Mouse (Mus musculus) 416B (cell line): Measurements from ENCODE around the gene Rsf1.

Experiments
- DNase-seq: peaks from one replicate; pipeline ENCODE4 v3.0.0; 2011; ENCODE audit warnings: low read depth

The Rsf1 gene

DNA sequence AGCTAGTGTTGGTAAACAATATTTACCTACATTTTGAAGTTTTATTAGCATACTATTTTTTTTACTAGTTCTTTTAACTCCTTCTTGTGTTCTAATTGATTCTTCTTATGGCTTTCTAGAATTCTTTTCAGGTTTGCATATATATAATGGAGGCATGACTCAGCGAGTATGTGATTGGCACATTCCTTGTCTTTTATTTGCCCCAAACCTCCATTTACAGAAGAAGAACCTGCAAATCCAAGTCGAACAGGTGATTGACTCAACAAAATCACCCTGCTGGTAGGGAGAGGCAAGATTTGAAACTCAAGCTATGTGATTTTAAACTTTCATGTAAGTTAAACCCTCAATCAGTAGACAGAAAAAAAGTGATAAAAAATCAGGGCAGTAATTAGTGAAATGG, 51.6 kb downstream of the Rsf1 start:
- no peak for DNase-seq

DNA sequence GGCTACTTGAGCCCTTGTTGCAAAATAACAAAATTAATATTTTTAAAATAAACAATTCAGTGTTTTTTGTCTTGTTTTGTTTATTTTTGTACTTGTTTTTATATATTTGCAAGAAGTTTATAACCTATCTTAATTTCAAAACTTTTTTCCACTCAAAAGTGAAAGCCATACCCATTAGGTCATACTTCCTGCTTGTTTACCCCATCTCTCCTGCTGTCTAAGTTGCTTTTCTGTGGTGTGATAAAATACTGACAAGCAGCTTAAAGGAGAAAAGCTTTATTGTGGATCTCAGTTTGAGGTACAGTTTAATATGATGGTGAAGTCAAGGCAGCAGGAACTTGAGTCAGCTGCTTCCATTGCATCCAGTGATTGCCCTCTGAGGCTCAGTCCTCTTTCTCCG, 53.2 kb downstream of the Rsf1 start:
- DNase-seq: no peak

- no peak for DNase-seq
Observed at GRCm38 (mm10) chr7:97645060-97645459, 65.4 kb downstream of the Rsf1 start.

DNA sequence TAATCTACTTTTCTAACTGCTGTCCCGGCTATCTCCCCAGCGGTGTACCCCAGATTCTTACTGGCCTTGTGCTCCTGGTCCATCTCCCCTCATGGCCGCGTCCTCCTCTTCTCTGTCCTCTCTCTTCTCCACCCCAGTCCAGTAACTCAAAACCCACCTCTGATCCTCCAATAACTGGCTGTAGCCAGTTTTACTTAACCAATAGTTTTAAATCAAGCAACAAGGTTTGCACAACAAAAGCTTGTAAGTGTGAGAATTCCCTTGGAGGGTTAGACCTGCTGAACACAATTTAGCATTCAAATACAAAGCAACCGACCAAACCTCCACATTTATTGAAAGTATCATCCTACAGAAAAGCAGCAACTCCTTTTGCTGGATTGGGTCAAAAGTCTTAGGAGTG, 68.0 kb downstream of the Rsf1 start:
- DNase-seq: no peak

DNA sequence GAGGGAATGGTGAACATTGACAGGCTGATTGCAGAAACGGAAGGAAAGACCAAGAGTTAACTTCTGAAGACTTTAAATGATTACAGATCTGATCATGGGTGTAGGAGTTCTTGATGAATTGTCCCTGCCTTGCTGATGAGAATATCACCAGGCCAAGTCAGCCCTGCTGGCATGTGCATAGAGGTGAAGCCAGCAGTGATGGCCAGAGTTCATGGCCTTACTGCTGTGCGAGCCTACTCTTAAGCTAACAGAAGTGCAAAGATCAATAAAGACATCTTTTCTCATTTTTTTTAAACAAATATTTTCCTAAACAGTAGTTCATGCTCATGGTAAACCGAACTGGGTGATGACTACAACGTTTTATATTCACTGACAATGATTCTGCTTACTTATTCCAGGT, 71.0 kb downstream of the Rsf1 start:
- DNase-seq: no peak

GRCm38 (mm10) chr7:97656144-97656543, 76.5 kb downstream of the Rsf1 start:
- DNase-seq: peak; percentile 29

DNA sequence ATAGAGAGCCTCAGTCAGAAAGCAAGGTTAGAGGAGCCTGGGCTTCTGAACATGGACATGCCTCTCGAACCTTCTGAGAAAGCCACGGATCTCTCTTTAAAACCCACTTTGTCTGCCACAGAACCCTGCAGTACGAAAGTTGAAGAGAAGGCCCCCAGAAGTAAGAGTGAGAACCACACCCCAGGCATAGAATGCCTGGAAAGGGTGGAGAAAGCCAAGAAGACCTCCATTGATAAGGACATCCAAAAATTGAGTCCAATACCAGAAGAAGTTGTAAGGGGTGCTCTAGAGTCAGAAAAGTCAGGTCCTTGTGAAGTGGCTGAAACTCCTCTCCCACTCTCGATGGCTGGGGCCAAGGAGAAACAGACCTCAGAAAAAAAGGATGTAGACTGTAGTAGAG, 81.9 kb downstream of the Rsf1 start:
- DNase-seq: no peak

GRCm38 (mm10) chr7:97679239-97679638, 99.5 kb downstream of the Rsf1 start:
- peak; percentile 59 for DNase-seq

DNA sequence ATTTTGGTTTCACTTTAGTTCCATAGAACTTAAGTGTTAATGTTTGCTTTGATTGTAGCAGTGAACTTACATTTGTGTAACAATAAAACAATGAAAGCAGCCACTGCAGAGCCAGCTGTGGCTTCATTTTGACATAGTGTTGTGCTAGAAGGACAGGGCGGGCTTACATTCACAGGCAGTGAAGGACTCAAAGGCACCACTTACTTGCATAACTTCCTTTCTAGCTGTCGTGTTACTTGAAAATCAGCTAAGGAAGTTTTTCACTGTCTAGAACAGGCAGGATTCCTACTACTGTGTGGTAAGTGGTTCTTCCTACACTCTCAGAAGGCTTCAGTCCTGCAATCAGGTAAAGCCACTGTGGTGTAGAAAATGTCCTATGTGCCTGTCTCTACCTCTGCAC, 108.1 kb downstream of the Rsf1 start:
- DNase-seq: peak; percentile 65

DNA sequence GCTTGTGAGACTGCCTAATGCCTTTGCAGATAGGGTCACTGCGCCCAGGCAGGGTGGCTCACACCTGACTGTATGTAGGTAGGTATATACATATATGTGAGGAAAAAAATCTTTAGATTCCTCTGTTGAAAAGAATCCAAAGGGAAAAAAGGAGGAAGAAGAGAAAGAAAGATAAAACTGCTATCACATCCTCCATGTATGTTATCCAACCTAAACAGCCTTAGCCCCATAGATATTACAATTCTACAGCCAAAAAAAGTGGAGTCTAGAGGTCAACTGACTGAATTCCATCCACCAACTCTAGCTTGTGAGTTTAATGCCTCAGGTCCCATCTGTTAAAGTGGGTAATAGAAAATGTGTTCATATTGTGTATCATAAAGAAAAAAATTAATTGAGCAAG, 115.8 kb downstream of the Rsf1 start:
- DNase-seq: no peak

GRCm38 (mm10) chr7:97696133-97696505, 116.4 kb downstream of the Rsf1 start:
- no peak for DNase-seq

GRCm38 (mm10) chr7:97696506-97697254, 117.0 kb downstream of the Rsf1 start, which contains the start of gene Clns1a:
Gene Clns1a (plus strand): TSS chr7:97696634.
- DNase-seq: peak; percentile 95

DNA sequence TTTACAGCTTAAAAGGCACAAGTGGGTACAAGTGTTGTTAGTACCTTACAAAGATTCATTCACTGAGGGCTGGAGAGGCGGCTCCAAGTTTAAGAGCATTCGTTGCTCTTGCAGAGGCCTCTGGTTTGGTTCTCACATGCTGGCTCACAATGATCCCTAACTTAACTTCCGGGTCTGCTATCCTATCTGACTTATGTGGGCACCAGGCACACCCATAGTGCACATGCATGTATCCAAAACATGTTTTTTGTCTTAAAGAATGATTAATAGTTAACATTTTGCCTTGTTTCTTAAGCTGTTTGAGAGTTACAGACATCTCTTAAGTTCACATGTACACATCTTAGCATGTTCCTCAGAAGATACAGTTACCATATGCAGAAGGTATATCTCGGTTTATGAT, 120.5 kb downstream of the Rsf1 start:
- no peak for DNase-seq

DNA sequence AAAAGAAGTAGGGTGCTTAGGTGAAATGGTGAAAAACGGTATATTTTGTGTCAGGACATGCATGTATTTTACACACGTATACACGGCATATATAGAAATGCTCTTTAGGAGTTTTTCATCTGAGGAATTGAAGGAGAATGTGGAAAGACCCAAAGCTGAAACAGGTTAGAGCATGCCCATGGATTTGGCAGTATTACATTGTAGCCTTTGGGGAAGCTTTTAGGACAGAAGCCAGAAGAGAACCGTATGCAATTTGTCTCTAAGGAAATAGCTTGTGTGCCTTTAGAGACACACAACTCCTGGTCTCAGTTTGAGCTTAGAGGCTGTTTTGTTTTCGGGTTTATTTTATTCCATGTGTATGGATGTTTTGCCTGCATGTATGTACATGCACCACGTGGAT, 121.4 kb downstream of the Rsf1 start:
- no peak for DNase-seq

DNA sequence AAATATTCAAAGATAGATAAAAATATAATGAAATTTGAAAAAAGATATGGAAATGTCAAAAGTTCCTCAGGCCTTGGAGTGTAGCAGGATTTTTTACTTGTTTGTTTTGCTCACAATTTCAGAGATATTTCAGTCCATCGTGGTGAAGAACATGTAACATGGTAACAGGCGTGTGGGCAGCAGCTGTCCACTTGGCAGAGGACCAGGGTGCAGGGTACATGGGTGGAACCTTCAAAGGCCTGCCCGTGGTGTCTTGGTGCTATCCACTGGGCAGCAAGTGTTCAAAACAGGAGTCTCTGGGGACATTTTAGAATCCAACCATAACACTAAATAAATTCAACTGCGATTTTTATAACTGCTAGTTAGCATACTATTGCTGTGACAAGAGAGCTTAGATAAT, 127.4 kb downstream of the Rsf1 start:
- DNase-seq: no peak

DNA sequence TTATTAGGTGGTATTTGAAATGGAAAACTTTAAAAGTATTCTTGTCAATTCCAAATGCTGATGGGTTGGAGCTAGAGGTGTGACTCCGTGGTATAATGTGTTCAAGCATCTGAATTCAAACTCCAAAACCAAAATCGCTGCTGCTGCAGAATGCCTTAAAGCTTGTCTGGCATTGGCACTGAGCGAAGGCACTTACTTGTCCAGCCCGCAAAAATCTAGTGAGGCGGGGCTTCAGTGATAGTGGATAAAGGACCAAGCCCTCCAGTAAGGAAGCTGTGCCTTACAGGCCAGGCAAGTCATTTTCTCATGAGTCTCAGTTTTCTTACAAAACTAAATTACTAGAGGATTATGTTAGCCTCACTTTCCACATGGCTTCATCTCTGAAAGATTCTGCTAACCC, 128.1 kb downstream of the Rsf1 start:
- DNase-seq: no peak

DNA sequence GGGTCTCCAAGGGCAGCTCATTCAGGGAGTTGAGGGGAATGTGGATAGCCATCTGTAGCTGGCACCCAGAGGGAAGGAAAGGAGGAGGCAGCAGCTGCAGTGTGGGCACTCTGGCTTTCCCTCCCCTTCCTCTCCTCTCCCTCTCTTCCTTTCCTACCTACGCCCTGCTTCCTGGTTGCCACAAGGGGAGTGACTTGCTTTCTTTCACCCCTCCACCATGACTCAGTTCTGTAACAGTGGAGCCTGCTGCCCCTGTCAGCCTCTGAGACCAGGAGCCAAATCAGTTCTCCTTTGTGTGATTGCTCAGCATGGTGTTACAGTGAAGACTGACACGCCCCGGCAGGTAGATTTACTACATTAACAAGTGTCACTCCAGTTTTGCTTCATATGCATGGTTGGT, 129.5 kb downstream of the Rsf1 start:
- peak; percentile 83 for DNase-seq

DNA sequence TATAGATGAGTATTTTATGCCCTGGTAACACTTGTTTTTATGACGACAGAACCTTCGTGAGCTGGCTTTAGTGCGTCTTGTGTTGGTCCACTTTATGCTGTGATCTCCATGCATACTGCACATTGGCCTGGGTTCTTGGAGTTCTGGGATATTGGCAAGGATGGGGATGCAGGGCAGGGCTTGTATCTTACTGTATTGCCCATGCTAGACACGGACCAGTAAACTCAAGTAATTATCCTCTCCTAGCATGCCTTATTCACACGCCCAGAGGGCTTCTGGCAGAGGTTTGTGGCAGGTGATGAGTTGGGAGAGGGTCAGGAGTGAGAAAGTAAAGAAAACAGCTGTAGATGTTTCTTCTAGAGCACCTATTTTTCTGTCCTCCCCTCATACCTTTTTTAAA, 135.0 kb downstream of the Rsf1 start:
- DNase-seq: no peak

GRCm38 (mm10) chr7:97717326-97717725, 137.6 kb downstream of the Rsf1 start:
- no peak for DNase-seq

GRCm38 (mm10) chr7:97719078-97719477, 139.4 kb downstream of the Rsf1 start:
- no peak for DNase-seq

- DNase-seq: no peak
Observed at GRCm38 (mm10) chr7:97720109-97720508, 140.4 kb downstream of the Rsf1 start.

GRCm38 (mm10) chr7:97722278-97722918, 142.7 kb downstream of the Rsf1 start:
- no peak for DNase-seq

- no peak for DNase-seq
Observed at GRCm38 (mm10) chr7:97723646-97724538, 144.2 kb downstream of the Rsf1 start.
